Mouse (Mus musculus) embryonic fibroblast, embryonic 13.5 days (primary cell): ENCODE data around the gene Csrnp1.

Experiments used
- CTCF ChIP-seq: IDR thresholded peaks from 2 replicates; pipeline ENCODE4 v1.5.1; 2011; ENCODE audit warnings: mild to moderate bottlenecking, control low read depth, low read length, moderate library complexity, borderline replicate concordance; ENCODE audit not compliant: insufficient read depth
- POLR2A ChIP-seq: IDR thresholded peaks from 2 replicates; pipeline ENCODE4 v1.6.1; 2011; ENCODE audit warnings: low read depth, mild to moderate bottlenecking, control low read depth, low read length, moderate library complexity

DNA sequence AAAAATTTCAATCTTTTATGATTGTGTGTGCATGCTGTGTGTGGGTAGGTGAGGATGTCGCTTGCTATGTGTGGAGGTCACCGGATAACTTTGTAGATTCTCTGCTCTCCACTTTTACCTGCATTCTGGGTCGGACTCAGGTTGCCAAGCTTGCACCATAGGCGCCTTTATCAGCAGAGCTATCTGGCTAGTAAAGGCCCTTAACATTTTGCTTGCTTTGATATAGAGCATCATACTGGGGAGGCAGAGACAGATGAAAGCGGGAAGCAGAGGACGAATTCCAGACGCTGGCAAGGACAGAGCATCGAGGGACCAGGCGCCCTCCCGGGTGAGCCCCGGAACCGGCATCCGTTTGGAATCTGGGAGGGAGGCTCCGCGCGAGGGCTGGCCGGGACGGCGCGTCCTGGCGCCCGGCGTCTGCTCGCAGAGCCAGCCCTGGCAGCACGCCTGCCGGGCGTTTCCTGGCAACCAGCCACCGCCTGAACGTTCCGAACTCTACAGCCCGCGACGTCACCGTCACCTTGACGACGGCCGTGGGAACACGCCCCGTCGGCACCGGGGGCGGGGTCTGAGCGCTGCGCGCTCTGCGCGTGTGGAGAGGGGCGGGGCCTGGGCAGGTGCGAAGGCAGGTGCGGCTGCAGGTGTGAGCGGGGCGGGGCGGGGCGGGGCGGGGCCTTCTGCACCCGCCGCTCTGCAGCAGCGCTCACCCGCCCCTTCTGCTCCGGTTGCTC is 26.5 kb upstream of the Csrnp1 start:
- no peak; the same call in 1 of the 2 replicates for TF ChIP-seq POLR2A
- TF ChIP-seq CTCF = no peak
